Mouse (Mus musculus) kidney, postnatal 10 days (tissue): ENCODE measurements around the gene Pawr.
A peak's percentile ranks its signal among the peaks of the same experiment; 100 is the strongest.

Experiments
- DNase-seq: peaks from one replicate; pipeline ENCODE4 v3.0.0; 2021; ENCODE audit warnings: mixed read lengths

Gene Pawr

DNA sequence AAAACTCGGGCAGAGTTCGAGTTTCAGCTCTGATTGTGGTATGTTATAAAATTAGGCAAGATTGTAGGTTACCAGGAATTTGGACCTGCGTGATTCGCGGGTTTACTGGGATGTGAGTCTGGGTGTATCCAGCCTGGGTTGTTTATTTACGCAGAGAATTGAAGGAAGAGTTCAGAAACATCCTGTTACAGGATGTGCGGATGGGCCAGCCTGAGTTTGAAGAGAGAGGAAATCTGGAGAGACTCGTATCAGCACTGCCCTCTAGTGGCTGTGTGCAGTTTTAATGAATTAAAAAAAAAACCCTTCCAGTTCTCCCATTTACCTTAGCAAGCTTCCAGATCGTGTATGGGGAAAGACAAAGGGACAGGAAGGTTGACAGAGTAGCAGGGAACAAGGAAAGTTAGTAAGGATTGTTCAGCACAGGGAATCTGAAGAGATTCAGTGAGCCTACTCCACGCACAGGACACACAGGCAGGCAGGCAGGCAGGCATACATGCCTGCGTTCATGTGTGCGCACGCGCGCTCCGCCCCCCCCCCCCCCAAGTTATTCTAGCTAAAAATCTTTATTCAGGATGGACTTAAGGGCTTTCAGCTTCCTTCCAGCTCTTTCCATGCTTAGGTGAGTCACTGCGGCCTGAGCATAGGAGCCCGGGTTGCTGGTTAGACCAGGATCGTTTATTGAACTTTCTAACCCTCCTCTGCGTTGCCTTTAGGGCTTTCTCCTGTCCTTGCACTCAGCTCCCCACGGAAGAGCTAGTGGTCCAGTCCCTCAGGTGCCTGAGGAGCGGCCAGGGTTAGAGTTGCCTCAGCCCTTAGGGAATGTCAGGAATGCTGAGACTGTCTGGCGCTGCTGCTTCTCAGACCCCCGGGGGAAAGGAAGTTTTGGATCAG lies 114.4 kb downstream of the Pawr start:
- peak; percentile 87 for DNase-seq

DNA sequence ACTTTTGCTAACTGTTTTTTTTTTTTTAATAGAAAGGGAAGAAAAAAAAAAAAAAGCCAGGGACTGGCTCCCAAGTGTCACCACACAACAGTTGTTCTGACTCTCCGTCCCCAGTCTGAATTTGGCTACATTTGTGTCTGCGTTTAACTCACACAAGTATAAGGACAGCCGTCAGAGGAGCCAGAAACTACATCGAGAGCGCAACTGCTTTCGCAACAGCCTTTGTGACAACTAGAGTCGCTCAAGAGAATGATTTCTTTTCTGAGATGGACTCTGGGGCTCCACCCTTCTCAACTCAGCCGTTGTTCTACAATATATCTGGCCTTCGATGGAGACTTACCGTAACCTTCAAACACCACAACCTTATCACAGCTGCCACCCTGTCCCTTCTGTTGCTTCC lies 115.3 kb downstream of the Pawr start:
- no peak for DNase-seq

DNA sequence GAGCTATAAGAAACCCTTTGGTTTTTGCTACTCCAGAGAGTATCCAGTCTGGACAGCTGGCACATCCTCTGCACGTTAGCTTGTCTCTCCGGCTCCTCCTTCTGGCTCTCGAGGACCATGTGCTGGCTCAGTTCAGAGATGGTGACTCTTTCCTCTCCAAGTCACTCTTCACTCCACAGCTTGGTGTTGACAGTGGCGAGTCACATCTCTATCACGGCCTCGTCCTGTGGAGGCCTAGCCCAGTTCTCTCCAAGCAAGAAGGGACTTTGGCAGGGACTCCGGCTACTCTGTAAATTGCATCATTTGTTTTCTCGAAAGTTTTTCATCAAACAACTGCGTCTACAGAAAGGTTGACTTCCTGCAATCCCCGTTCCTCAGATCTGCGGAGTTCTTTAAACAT lies 116.5 kb downstream of the Pawr start:
- DNase-seq: peak; percentile 46

DNA sequence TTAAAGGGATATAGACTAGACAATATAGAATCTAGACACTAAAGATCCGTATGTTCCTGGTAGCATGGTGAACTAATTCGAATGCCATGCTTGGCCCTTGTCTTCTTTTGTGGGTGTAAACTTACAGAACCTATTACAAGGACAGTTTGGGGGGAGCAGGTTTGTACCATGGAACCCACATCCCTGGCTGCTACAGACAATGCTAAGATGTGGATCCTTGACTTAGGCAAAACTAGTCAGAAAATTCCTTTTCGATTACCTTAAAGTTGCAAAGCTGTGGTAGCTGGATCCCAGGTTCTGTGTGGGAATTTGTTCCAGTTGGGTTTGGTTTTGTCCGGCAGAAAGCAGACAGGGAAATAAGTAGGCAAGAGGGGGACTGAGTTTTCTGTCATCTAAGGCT lies 118.5 kb downstream of the Pawr start:
- no peak for DNase-seq

DNA sequence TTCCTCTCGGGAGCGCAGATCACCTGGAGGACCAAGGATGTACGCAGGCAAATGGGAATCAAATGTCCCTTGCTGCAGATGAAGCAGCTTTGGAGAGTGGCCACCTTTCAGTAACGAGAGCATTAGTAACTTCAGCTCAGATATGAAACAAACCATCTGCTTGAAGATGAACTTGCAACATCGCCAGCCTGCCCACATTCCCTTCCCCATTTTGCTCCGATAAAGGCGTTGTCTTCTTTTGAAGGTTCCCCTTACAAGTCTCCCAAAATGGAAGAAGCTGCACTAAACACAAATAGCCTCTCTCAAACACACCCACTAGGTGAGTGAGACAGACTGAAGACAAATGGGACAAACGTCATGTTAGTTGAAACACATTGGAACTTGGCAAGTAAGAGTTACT lies 119.6 kb downstream of the Pawr start:
- no peak for DNase-seq

DNA sequence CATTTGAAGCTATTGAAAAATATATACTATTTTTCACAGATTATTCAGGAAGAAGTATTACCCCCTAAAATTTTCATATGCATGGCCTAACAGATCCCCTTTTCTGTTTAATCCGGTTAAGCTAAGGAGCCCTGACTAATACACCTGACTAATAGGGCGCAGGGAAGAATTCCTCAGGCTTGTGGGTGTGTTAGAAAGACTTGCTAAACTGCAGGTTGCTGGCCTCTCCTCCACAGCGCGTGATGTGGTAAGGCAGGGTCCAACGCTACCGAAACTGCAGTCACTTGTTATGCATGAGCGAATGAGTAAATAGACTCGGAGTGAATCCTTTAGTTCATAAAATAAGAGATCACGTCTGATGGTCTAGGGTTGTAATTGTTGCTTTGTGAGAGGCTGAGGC lies 120.5 kb downstream of the Pawr start:
- no peak for DNase-seq

DNA sequence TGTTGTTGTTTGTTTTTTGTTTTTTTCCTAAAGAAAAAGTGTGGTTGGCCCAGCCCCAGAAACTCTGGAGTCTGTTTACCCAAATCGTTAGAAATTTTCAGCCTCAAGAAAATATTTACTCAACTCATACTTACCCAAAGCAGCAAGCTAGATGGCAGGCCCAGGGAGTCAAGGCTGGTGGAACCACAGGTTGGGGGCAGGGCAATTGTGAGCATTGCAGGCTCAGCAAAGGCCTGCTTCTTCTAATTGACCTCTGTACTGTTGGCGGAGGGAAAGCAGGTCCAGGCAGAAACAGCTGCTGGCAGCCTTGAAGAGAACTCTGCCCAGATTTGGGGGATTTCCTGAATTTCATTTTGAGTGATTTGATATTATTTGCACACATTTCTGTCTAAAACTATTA lies 121.6 kb downstream of the Pawr start:
- DNase-seq: peak; percentile 82

DNA sequence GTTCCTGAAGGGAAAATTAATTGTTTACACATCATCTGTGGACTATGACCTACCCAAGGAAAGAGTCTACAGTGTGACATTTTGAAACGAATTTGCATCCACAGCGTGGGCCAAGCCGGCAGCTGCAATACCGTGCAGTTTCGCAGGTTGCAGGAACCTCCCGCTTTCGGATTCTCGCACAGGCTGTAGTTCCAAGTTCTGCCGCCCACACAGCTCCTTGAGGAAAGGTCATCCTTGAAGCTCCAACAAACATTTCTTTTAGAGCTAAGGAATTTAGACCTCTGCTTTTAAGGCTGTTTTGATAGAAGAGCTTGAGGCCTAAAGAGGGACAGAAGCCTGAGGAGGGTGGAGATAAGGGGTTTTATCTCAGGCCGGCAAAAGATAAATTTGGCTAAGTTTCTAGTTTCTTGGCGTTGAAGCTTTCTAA lies 122.8 kb downstream of the Pawr start:
- DNase-seq: peak; percentile 68

DNA sequence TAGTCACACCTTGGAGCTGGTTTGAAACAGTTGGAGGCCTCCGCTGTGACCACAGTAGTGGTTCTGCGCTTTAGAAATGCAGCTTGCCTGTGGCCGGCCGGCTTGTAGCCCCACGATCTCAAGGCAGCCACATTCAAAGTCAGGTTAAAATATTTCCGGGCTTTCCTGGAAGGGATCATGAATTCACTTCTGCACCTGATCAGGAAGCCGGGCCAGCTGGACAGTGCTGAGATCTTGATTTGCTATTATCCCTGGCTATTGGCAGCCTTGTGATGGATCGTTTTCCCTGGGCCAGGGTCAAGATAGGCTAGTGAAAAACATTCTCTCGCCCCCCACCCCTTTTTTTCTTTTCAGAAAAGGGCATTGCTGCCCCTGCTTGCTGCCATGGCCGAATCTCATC lies 123.3 kb downstream of the Pawr start:
- no peak for DNase-seq

DNA sequence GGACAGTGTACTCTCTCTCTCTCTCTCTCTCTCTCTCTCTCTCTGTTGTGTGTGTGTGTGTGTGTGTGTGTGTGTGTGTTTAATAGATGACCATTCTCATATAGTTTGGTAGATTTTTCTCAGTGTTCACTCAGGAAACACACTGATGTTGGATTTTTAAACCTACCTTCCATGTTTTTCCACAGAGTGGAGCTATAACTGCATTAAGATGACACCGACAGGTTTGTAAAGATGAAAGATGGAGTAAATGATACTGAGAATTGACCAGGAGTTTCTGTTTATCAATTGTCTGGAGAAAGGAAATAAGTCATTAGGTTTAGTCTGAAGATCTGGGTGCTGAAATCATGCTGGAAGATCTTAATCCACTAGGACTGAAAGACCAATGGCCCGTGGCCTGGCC lies 124.0 kb downstream of the Pawr start:
- DNase-seq: no peak

DNA sequence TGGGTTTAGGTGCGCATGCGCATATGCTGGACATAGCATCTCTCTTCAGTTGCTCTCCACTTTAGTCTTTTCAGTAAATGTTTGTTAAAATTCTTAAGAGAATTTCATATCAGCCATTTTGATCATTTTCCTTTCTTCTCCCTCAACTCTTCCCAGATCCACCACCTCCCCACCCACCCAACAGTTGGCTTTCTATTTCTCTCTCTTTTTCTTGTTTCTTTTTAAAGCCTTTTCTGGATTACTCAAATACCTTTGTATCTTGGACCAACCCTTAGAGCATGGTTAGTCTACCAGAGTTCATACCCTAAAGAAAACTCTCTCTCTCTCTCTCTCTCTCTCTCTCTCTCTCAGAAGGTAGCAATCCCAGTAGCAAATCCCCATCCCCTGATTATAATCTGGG lies 125.1 kb downstream of the Pawr start:
- no peak for DNase-seq

DNA sequence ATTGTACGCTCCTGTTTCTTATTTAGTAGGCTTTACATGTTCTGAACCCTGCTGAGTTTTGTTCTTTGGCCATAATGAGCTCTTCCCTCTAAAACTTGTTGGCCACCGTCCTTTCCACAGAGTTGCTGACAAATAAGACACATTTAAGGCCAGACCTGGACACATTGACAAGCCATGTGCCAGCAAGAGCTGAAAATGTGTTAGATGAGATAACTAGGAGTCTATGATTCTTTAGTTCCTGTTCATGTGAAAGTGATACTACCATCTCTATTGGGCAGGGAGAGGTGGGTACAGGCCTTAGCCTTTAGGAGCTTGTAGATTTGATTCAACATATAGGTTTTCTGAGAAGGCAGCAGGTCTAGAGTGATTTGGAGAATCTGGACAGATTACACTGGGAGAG lies 129.9 kb downstream of the Pawr start:
- no peak for DNase-seq
